Comparison of ENCODE assay signal across 8 mouse cellular contexts in the genomic region with DNA sequence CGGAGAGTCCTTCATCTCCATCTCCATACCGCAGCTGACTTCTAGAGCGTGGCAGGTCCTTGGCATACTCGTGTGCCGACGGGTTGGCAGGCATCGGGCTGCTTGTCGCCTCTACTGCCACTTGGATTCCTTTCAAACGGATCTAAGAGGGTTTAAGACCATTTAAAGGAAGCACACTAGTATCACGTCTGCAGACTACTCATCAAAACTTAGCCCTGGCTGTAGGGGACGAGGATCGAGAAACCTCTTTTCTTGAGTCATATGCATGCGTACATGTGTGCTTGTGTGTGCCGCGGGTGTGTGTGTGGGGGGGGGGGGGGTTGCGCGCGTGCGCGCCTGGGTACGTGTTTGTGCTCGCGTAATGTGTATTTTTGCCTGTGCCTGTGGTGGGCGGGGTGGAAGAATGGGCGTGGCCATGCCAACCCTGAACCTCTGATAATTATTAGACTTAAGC. TPM values are rescaled to one million over a fixed set of nuclear protein-coding genes. Genes with fewer than 3 reads are reported as not detected.
DNase-seq lines count a peak whose midpoint lies in the region; ATAC-seq and TF ChIP-seq lines count a peak whose summit lies in the region.

No protein-coding gene starts in this region.

- peak overlapping the region; percentile 95 for H3K4me3 ChIP-seq in G1E (ENCODE audit: low read depth, low read length)
- peak overlapping the region; percentile 98 for H3K4me3 ChIP-seq in forebrain, embryonic 12.5 days (replicated peaks)
- H3K4me3 ChIP-seq in layer of hippocampus, adult 2 months, result peak overlapping the region; percentile 97
- peak overlapping the region; percentile 92 for H3K4me3 ChIP-seq in lung, postnatal 0 days (ENCODE audit: low read depth, low read length)

- peak overlapping the region; percentile 71 for H3K4me2 ChIP-seq in forebrain, embryonic 12.5 days
- peak overlapping the region; percentile 83 for H3K4me2 ChIP-seq in lung, postnatal 0 days (replicated peaks; ENCODE audit: low read depth, low read length)

- peak overlapping the region; percentile 99 for H3K27ac ChIP-seq in forebrain, embryonic 12.5 days
- H3K27ac ChIP-seq in layer of hippocampus, adult 2 months, result peak overlapping the region; percentile 76
- H3K27ac ChIP-seq in lung, postnatal 0 days (ENCODE audit: low read length), result peak overlapping the region; percentile 86

- H3K9ac ChIP-seq in forebrain, embryonic 12.5 days, result peak overlapping the region; percentile 91
- H3K9ac ChIP-seq in lung, postnatal 0 days (replicated peaks; ENCODE audit: low read depth), result peak overlapping the region; percentile 44

- H3K36me3 ChIP-seq in G1E (replicated peaks), result peaks cover 26% of the 10 kb centered on the region
- H3K36me3 ChIP-seq in forebrain, embryonic 12.5 days (replicated peaks), result peaks cover 4% of the 10 kb centered on the region
- no peaks in the 10 kb centered on the region for H3K36me3 ChIP-seq in lung, postnatal 0 days (ENCODE audit: insufficient read depth, low read length)

- no peaks in the 10 kb centered on the region for H3K27me3 ChIP-seq in G1E (ENCODE audit: insufficient read depth, low read length)
- no peaks in the 10 kb centered on the region for H3K27me3 ChIP-seq in forebrain, embryonic 12.5 days
- no peaks in the 10 kb centered on the region for H3K27me3 ChIP-seq in lung, postnatal 0 days (replicated peaks; ENCODE audit: insufficient read depth, low read length)

- H3K9me3 ChIP-seq in G1E (replicated peaks), result no peaks in the 10 kb centered on the region
- H3K9me3 ChIP-seq in forebrain, embryonic 12.5 days, result no peaks in the 10 kb centered on the region
- no peaks in the 10 kb centered on the region for H3K9me3 ChIP-seq in lung, postnatal 0 days (ENCODE audit: low read length)

- TF ChIP-seq CTCF in G1E (IDR thresholded peaks at IDR 0.05; ENCODE audit: low read depth, low read length), result no peak
- TF ChIP-seq CTCF in layer of hippocampus, adult 2 months (conservative IDR thresholded peaks at IDR 0.05), result no peak
- TF ChIP-seq CTCF in lung, postnatal 0 days (IDR thresholded peaks at IDR 0.05), result no peak

- DNase-seq in G1E (ENCODE audit: low spot score), result peak; percentile 56
- DNase-seq in c-Kit-positive CD71-positive TER-119-positive erythroid progenitor cells, embryonic 14.5 days (ENCODE audit: low spot score), result peak; percentile 71
- peak; percentile 27 for DNase-seq in heart, postnatal 25 days (ENCODE audit: low spot score)
- DNase-seq in layer of hippocampus, adult 2 months (ENCODE audit: low spot score in 2 of 2), result peak; percentile 20 to 21
- DNase-seq in lung, postnatal 0 days (ENCODE audit: low spot score), result peak; percentile 78
- peak; percentile 69 for DNase-seq in retina, embryonic 14.5 days (ENCODE audit: low spot score)
- peak; percentile 78 for DNase-seq in thymus, postnatal 4 days

- under 1% methylated on average over 24 of the region's 25 CpGs for WGBS in forebrain, embryonic 12.5 days
- under 1% methylated on average over 25 of the region's 25 CpGs for WGBS in lung, postnatal 0 days

- peak; percentile 29; the same call in 1 of the 2 replicates for ATAC-seq in G1E (ENCODE audit: extremely low read depth, insufficient number of reproducible peaks, low FRiP score, poor library complexity, severe bottlenecking)
- peak; percentile 50 for ATAC-seq in forebrain, embryonic 12.5 days (ENCODE audit: low FRiP score)
- peak; percentile 65 for ATAC-seq in lung, postnatal 0 days

- 0 out of 2 replicates have a peak, but pooled peaks have one; percentile 6 for TF ChIP-seq EP300 in lung, postnatal 0 days (IDR thresholded peaks at IDR 0.05)

- intact Hi-C loops in heart, postnatal 25 days (cut with DNase I), result loop anchor here (2.0 to 5.0 kb wide), 4 partner anchors 22 to 164 kb away; partner anchors contain the start of genes Galnt7 and Hmgb2

- peaks cover 25% of the 10 kb centered on the region for H3K4me1 ChIP-seq in G1E (ENCODE audit: insufficient read depth, low read depth, low read length)
- H3K4me1 ChIP-seq in forebrain, embryonic 12.5 days, result peaks cover 11% of the 10 kb centered on the region
- H3K4me1 ChIP-seq in lung, postnatal 0 days (ENCODE audit: insufficient read depth, low read depth, low read length), result no peaks in the 10 kb centered on the region

RNA-seq across cellular contexts. Expression of gene Sap30, which starts 0.7 kb away (rescaled TPM):
- total RNA-seq in G1E (2014; fragmentation: Nextera tagmentation), result 17.3 and 17.4 TPM in 2 replicates
- total RNA-seq in G1E (2017), result 55.5 and 79.5 TPM in 2 replicates
- polyA plus RNA-seq in G1E (2012), result 24.5 and 30.5 TPM in 2 replicates
- 128 and 131 TPM in 2 replicates for polyA plus RNA-seq in forebrain, embryonic 12.5 days (2016; fragmentation: Nextera tagmentation; extraction: Ambion mirVana)
- 10 to 100 TPM; 13.9 to 16.1 TPM for total RNA-seq in heart, postnatal 25 days (2021)
- total RNA-seq in layer of hippocampus, adult 2 months (2021), result 10 to 100 TPM; 10.4 to 12.6 TPM
- polyA plus RNA-seq in lung, postnatal 0 days (2015; fragmentation: Nextera tagmentation; extraction: Ambion mirVana), result 17.3 and 18.5 TPM in 2 replicates

RNA-seq across cellular contexts. Expression of gene Hmgb2, which starts 23.4 kb away (rescaled TPM):
- total RNA-seq in G1E (2014; fragmentation: Nextera tagmentation) (377 and 610 TPM in 2 replicates), G1E (2017) (197 and 208 TPM in 2 replicates)
- 118 and 132 TPM in 2 replicates for polyA plus RNA-seq in G1E (2012)
- polyA plus RNA-seq in forebrain, embryonic 12.5 days (2016; fragmentation: Nextera tagmentation; extraction: Ambion mirVana), result 740 and 788 TPM in 2 replicates
- 10 to 100 TPM; 18.2 to 19.2 TPM for total RNA-seq in heart, postnatal 25 days (2021)
- total RNA-seq in layer of hippocampus, adult 2 months (2021), result 1 to 10 TPM; 7.4 to 8.5 TPM
- polyA plus RNA-seq in lung, postnatal 0 days (2015; fragmentation: Nextera tagmentation; extraction: Ambion mirVana), result 94.8 and 106 TPM in 2 replicates

RNA-seq across cellular contexts. Expression of gene Scrg1, which starts 32.6 kb away (rescaled TPM):
- total RNA-seq in G1E (2014; fragmentation: Nextera tagmentation) (not detected in 2 replicates), G1E (2017) (not detected in 2 replicates)
- polyA plus RNA-seq in G1E (2012), result not detected in 2 replicates
- polyA plus RNA-seq in forebrain, embryonic 12.5 days (2016; fragmentation: Nextera tagmentation; extraction: Ambion mirVana), result 0.81 and 1.4 TPM in 2 replicates
- not detected for total RNA-seq in heart, postnatal 25 days (2021)
- total RNA-seq in layer of hippocampus, adult 2 months (2021), result 10 to 100 TPM; 59.4 to 60.9 TPM
- polyA plus RNA-seq in lung, postnatal 0 days (2015; fragmentation: Nextera tagmentation; extraction: Ambion mirVana), result 0.47 and 0.55 TPM in 2 replicates

Comparison
In these comparisons a context has a peak if more than half of its experiments do, and no peak if none do; other contexts are left out.
1. Peak in every context shown above with its lines: DNase-seq, ATAC-seq, H3K4me3 ChIP-seq and H3K27ac ChIP-seq.
2. DNase-seq: peak in every context shown above with its lines; median percentile 78 in lung, postnatal 0 days; 78 in thymus, postnatal 4 days; 71 in c-Kit-positive CD71-positive TER-119-positive erythroid progenitor cells, embryonic 14.5 days; 69 in retina, embryonic 14.5 days; 56 in G1E; 27 in heart, postnatal 25 days; 20 in layer of hippocampus, adult 2 months.
3. RNA of gene Hmgb2, which starts 23.4 kb away (total RNA-seq): 197 to 610 TPM in G1E; 18.2 to 19.2 TPM in heart, postnatal 25 days and 7.4 to 8.5 TPM in layer of hippocampus, adult 2 months; every median in the first group is over 4 times any median in the second.
4. RNA of gene Scrg1, which starts 32.6 kb away (total RNA-seq): 59.4 to 60.9 TPM in layer of hippocampus, adult 2 months; not detected in heart, postnatal 25 days and not detected in G1E; every median in the first group is over 10 times any median in the second.